Mouse (Mus musculus) brain, embryonic 18.5 days (tissue): ENCODE measurements around the gene Accs.

Experiments used
- DNase-seq: peaks from one replicate; pipeline ENCODE4 v3.0.0-alpha.2; 2012; ENCODE audit warnings: low read depth, low spot score

Gene Accs

GRCm38 (mm10) chr2:93849505-93850089 is at the start of gene Accs:
TSS of gene Accs (minus strand) at chr2:93849943.
- peak; percentile 50 for DNase-seq

DNA sequence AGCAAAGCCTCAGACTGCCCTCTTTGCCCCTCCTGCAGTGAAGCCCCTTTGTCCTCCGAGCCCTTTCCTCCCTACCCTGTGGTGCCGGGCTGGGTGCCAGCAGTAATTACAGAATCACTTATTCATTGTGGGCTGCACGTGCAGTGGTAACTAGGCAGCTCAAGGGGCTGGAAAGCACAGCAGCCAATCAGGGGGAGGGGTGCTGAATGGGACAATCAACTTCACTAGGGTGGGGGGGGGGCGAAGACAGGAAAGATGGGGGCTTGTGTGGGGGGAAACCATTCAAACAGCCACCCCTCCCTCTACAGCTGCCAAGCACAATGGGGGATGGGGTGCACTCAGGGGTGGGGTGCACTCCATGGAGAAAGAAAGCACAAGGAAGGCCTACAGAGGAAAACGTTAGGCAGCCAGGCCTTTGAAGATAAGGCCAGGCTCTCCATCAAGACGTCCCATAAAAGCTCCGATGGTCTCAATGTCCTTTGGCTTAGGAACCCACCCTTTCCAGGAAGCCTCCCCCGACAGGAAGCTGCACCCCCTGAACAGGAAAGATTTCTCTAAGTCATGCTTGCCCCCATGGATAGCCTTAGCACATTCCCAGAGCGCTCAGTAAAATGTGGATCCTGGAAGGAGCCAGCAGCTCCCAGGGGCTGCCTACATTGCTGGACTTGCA is 42.0 kb upstream of the Accs start:
- peak; percentile 85 for DNase-seq

DNA sequence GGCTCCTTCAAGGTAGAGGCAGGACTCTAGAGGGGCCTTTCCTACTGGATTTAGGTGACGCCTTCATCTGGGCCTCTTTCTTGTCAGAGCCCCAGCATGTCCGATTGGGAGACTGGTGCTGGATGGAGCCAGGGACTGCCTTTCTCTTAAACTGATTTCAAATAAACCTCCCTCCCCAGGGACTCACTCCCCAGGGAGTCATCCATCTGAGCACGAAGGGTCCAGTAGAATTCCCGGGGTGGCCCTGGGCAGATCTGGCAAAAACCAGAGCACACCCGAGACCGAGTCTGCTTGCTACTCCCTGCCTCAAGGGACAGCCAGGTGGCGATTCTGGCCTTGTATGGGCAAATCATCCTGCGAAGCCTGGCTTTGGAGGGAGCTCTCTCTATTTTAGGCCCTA is 40.4 kb upstream of the Accs start:
- DNase-seq, result no peak

DNA sequence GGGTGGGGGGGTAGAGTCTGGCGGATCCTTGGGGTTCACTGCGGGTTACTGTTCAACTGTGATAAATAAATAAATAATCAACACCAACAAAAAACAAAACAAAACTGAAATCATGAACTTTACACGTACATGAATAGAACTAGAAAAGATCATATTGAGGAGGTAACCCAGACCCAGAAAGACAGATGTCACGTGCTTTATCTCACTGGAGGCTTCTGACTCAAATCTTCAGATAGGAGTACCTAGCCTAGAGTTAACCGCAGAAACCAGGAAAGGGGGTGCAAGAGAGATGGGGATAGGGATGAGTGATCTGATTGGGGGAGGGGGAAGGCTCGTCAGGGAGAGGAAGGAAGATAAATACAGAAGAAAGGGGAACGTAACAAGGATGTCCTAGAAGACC is 39.3 kb upstream of the Accs start:
- no peak for DNase-seq

DNA sequence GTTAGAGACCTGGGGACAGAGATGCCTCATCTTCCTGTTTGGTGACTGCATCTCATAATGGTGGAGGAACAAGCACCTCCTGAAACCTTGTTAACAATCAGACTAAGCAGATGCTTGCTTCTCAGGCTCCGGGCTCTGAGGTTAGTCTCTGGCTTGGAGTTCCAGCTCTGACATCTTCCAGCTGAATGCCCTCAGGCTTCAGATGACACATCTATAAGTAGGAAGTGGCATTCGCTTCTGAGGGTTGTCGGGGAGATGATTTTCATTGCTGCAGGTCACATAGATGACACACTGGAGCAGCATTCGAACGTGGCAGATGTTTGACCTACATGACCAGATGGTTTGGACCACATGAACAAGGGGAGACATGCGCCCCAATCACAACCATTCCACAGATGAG is 38.6 kb upstream of the Accs start:
- DNase-seq, result no peak

GRCm38 (mm10) chr2:93887273-93887672 is 37.5 kb upstream of the Accs start:
- no peak for DNase-seq

GRCm38 (mm10) chr2:93886013-93886794 is 36.5 kb upstream of the Accs start:
- no peak for DNase-seq

- DNase-seq, result no peak
Observed at GRCm38 (mm10) chr2:93883066-93883465, 33.3 kb upstream of the Accs start.

- no peak for DNase-seq
Observed at GRCm38 (mm10) chr2:93881640-93882367, 32.1 kb upstream of the Accs start.

GRCm38 (mm10) chr2:93880981-93881380 is 31.2 kb upstream of the Accs start:
- no peak for DNase-seq

DNA sequence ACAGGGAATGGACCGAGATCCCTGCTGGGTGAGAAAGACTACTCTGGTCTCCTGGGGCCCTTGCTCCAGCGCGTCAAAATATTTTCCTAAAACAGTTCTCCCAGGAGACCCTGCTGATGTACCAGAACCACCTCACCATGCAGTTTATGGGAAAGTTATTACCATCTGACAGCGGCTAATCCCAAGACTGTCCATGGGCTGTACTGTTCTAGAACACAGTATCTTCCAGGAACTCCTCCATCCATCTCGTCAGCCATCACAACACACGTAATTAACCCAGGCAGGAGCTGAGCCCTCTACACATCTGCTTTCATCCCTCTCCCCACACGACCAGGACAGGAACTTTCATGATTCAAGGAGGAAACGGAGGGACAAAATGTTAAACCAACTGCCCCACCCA is 30.7 kb upstream of the Accs start:
- no peak for DNase-seq

DNA sequence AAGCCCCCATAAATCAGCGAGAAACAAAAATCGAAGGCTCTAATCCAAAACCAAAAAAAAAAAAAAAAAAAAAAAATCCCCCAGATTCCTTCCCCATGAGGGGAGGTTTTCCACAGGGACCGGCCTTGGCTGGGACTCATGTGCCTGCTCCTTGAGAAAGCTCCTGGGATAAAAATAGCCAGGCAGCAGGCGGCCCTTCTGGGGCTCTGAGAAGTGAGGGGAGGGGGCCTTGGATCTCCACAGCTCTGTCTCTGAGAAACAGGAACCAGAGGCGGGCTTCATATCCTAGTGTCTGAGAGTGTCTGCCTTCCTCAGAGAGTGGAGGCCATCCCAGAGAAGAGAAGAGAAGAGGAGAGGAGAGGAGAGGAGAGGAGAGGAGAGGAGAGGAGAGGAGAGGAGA is 27.3 kb upstream of the Accs start:
- no peak for DNase-seq

- no peak for DNase-seq
Observed at GRCm38 (mm10) chr2:93874606-93875005, 24.9 kb upstream of the Accs start.

- no peak for DNase-seq
Observed at GRCm38 (mm10) chr2:93874227-93874514, 24.4 kb upstream of the Accs start.

DNA sequence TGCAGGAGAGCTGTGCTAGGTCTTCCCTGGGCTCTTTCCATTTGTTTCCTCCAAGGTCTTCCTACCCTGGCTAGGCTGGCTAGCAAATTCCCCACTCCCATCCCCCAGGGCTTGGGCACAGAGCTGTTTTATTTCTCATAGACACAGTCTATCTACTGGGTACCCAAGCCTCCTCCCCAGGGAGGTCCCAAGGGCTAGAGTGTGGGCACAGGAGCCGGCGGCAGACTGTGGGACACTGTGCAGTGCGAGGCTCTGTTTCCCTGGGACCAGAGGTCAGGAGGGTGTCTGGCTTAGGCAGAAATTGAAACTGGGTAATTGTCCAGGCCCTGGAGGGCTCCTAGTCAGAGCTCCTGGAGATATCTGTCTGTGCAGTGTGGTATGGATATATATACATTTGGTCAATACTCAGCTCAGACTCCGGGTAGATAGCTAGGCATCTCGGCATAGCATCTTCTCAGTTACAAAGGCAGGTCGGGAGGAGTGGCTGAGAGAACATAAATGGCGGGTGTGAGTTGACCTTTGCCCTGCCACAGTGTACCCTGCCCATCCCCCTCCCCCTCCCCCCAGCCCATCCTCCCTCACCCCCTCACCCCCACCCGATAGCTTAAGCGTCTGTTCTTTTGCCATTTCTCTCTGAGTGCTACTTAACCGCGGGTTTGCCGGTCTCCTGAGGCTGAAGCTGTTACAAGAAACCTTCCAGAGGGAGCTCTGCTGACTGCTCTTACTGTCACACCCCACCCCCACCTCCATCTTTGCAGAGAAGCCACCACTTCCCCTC is 23.9 kb upstream of the Accs start:
- DNase-seq, result no peak

DNA sequence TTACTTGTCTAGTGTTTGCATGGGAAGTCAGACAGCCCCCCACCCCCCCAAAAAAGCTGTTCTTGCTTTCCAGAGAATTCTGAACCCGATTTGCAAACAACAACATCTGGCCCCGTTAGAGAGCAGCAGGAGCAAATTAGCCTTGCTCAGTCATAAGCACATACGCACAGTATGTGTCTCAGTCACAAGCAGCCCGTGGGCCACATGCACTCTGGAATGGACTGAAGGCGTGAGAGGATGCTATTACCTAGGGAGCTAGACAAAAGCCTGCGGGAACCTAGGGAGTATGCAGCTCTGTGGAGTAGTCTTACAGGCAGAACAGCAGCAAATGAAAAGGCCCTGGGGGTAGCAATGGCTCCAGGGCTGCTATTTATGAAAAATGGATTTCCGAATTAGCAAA is 22.5 kb upstream of the Accs start:
- DNase-seq, result no peak

GRCm38 (mm10) chr2:93871411-93871925 is 21.7 kb upstream of the Accs start:
- DNase-seq, result no peak

DNA sequence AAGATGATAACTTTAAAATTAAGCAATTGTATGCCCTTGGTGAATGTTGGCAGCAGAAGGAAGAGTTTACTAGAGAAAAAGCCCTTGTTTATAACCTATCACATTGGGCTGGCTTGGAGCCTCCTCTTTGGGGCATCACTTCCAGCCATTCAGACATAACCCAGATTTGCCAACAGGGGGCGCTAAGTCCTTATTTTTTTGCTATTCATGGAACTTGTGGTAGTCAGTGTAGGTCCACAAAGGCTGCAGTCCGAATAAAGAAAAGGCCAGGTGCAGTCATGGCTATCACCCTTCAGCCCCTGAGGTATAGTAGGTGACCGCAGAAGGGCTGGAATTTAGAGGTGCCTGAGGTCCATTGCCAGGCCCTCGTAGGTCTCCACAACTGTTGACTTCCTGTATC is 21.1 kb upstream of the Accs start:
- peak; percentile 46 for DNase-seq

GRCm38 (mm10) chr2:93869107-93869600 is 19.4 kb upstream of the Accs start, which contains the start of gene Accsl:
TSS of gene Accsl (minus strand) at chr2:93869157.
- DNase-seq, result no peak

DNA sequence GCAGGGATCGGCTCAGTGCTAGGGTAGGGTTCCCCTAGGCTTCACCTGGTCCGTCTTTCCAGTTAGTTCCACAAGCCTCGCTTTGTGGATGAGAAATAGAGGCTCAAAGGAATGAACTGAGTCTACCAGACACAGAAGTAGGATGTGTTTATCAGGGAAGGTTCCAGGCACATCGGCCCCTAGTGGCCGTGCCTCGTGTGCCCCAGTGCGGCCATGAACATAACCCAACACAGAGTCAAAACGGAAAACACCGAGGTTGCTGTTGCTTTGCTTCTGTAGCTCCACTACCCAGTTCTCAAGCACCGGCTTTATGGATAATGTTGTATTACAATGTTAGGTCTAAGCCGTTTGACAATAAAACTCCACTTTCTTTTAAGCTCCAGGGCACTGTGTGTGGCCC is 18.8 kb upstream of the Accs start:
- no peak for DNase-seq

- DNase-seq, result no peak
Observed at GRCm38 (mm10) chr2:93863229-93863628, 13.5 kb upstream of the Accs start.
